Comparison of ENCODE assay signal across 8 mouse cellular contexts in the genomic region with DNA sequence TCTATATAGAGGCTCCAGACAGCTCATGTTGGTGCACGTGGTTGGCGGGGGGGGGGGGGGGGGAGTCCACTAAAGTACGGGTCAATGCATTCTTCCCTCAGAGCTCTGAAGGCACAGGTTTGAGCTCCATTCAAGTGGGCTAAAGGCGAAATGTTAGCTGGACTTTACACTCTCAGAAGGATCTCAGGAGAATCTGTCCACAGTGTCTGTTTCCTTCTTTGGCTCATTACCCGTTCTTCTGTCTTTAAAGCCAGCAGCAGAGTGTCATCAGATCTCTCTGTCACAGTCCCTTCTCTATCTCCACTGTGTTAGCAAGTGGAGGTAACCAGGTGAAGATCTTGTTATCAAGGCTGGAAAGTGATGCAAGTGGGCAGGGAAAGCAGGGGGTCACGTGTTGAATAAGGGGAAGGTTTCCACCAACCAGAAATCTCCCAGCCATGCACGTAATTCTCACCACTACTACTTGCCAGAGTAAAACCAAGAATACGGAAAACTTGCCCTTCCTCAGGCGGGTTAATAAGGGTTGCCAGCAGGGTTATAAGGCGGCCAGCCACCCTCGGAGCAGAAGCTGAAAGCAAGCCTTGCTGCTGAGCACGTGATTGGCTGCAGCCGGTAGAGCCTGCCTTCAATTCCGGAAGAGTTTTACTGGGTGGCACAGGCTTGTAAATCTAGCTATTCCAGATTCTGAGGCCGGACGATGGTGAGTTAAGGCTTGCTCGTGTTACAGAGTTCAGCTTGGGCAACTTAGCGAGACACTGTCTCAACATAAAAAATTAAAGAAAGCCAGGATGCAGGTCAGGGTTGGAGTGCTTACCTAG.
A peak's percentile ranks its signal among the peaks of the same experiment; 100 is the strongest.
DNase-seq lines count a peak whose midpoint lies in the region; ATAC-seq and TF ChIP-seq lines count a peak whose summit lies in the region.

No protein-coding gene starts in this region.

- WGBS in embryonic facial prominence, embryonic 15.5 days = 17% methylated on average over 18 of the region's 18 CpGs
- WGBS in liver, embryonic 11.5 days = 22% methylated on average over 18 of the region's 18 CpGs

- no peak for TF ChIP-seq CTCF in E14TG2a.4 (conservative IDR thresholded peaks at IDR 0.05; ENCODE audit: low read length)

- no peak for ATAC-seq in embryonic facial prominence, embryonic 15.5 days (ENCODE audit: insufficient number of reproducible peaks, low FRiP score, low TSS enrichment, low read depth)
- peak; percentile 58 for ATAC-seq in liver, embryonic 11.5 days (replicated peaks; ENCODE audit: low FRiP score)

- H3K4me2 ChIP-seq in embryonic facial prominence, embryonic 15.5 days (replicated peaks) = peak overlapping the region; percentile 51
- H3K4me2 ChIP-seq in liver, embryonic 11.5 days = peak overlapping the region; percentile 68
- peak overlapping the region; percentile 63 for H3K4me2 ChIP-seq in myocyte (ENCODE audit: low read depth)

- H3K27me3 ChIP-seq in E14TG2a.4 (ENCODE audit: insufficient read depth, low read length) (peaks cover 9% of the 10 kb centered on the region), myocyte (ENCODE audit: control insufficient read depth, insufficient read depth, insufficient read length) (no peaks in the 10 kb centered on the region)
- H3K27me3 ChIP-seq in embryonic facial prominence, embryonic 15.5 days = peaks cover 6% of the 10 kb centered on the region; the same call in 1 of the 2 replicates
- no peaks in the 10 kb centered on the region for H3K27me3 ChIP-seq in liver, embryonic 11.5 days (replicated peaks; ENCODE audit: control insufficient read depth, insufficient read depth, low read length)

- no peak overlapping the region for H3ac ChIP-seq in myocyte (ENCODE audit: control insufficient read depth, insufficient read length)

- peaks cover 33% of the 10 kb centered on the region for H3K4me1 ChIP-seq in E14TG2a.4 (replicated peaks; ENCODE audit: low read depth, low read length)
- no peaks in the 10 kb centered on the region for H3K4me1 ChIP-seq in embryonic facial prominence, embryonic 15.5 days
- no peaks in the 10 kb centered on the region for H3K4me1 ChIP-seq in liver, embryonic 11.5 days (replicated peaks; ENCODE audit: control insufficient read depth, insufficient read depth, low read length)

- no peaks in the 10 kb centered on the region for H3K9me3 ChIP-seq in E14TG2a.4 (ENCODE audit: low read length)
- H3K9me3 ChIP-seq in embryonic facial prominence, embryonic 15.5 days (replicated peaks) = no peaks in the 10 kb centered on the region
- no peaks in the 10 kb centered on the region for H3K9me3 ChIP-seq in liver, embryonic 11.5 days (ENCODE audit: control insufficient read depth, low read length)

- no peak for TF ChIP-seq POLR2A in myocyte (IDR thresholded peaks at IDR 0.05; ENCODE audit: insufficient read length, low read depth)

- H3K9ac ChIP-seq in embryonic facial prominence, embryonic 15.5 days = no peak overlapping the region
- H3K9ac ChIP-seq in liver, embryonic 11.5 days (ENCODE audit: low read depth, low read length) = 0 out of 2 replicates have a peak overlapping the region, but pooled peaks have one; percentile 14

- H3K36me3 ChIP-seq in E14TG2a.4 (ENCODE audit: insufficient read depth, low read length) (no peaks in the 10 kb centered on the region), myocyte (ENCODE audit: control insufficient read depth, insufficient read depth) (no peaks in the 10 kb centered on the region)
- no peaks in the 10 kb centered on the region for H3K36me3 ChIP-seq in embryonic facial prominence, embryonic 15.5 days
- no peaks in the 10 kb centered on the region for H3K36me3 ChIP-seq in liver, embryonic 11.5 days (ENCODE audit: control insufficient read depth, insufficient read depth, low read length)

- H3K4me3 ChIP-seq in E14TG2a.4 (replicated peaks; ENCODE audit: low read length) (peak overlapping the region; percentile 29; the same call in 1 of the 2 replicates), myocyte (peak overlapping the region; percentile 27)
- peak overlapping the region; percentile 34 for H3K4me3 ChIP-seq in embryonic facial prominence, embryonic 15.5 days (replicated peaks)
- peak overlapping the region; percentile 32 for H3K4me3 ChIP-seq in liver, embryonic 11.5 days (ENCODE audit: low read depth, low read length)

- H3K27ac ChIP-seq in embryonic facial prominence, embryonic 15.5 days (replicated peaks) = no peak overlapping the region
- no peak overlapping the region for H3K27ac ChIP-seq in liver, embryonic 11.5 days (ENCODE audit: low read depth, low read length)

- peak; percentile 8 to 13 for DNase-seq in cerebellum, postnatal 25 days
- no peak for DNase-seq in cerebellum, adult 9-11 months
- DNase-seq in hindlimb bud, embryonic 11.5 days (ENCODE audit: extremely low spot score, low read depth, low spot score) = peak; percentile 35
- DNase-seq in liver, embryonic 11.5 days (ENCODE audit: low spot score) = peak; percentile 40
- no peak for DNase-seq in cerebellum, adult 8-10 months

- H3K79me2 ChIP-seq in myocyte (ENCODE audit: control insufficient read depth, insufficient read depth) = no peaks in the 10 kb centered on the region

TF ChIP-seq in myocyte, 11 proteins besides CTCF, POLR2A, EP300 and RAD21:
- TF ChIP-seq POLR2AphosphoS2 (IDR thresholded peaks at IDR 0.05; ENCODE audit: insufficient read length, low read depth) (no peak), REST (IDR thresholded peaks at IDR 0.05; ENCODE audit: insufficient read depth, insufficient read length) (no peak), USF1 (IDR thresholded peaks at IDR 0.05; ENCODE audit: low read depth) (no peak), CEBPB (IDR thresholded peaks at IDR 0.05; ENCODE audit: insufficient read depth, poor library complexity, severe bottlenecking) (no peak)

Comparison
In these comparisons a context has a peak if more than half of its experiments do, and no peak if none do; other contexts are left out.
1. DNase-seq: peak in cerebellum, postnatal 25 days (2 of 2), hindlimb bud, embryonic 11.5 days (single experiment) and liver, embryonic 11.5 days (single experiment); none in cerebellum, adult 9-11 months (single experiment) and cerebellum, adult 8-10 months (single experiment).
2. Peak in every context shown above with its lines, with median percentiles within 50 percentile points of each other: H3K4me3 ChIP-seq and H3K4me2 ChIP-seq.